Mouse (Mus musculus) adrenal gland, adult 8-10 months (tissue): ENCODE measurements around the gene Ccdc40. TPM values are rescaled to one million over a fixed set of nuclear protein-coding genes. Genes with fewer than 3 reads are reported as not detected.
A peak's percentile ranks its signal among the peaks of the same experiment; 100 is the strongest.
"Not testable (repeated sequence)": the region's sequence is repeated elsewhere in the genome, so short reads cannot be mapped to it uniquely, and the experiment has no call there.

ENCODE experiments used
- DNase-seq: peaks from one replicate; pipeline ENCODE4 v3.0.0; 2022
- total RNA-seq, 4 experiments: library from RNA; stranded (reverse); gene quantifications; 2 replicates each; pipeline ENCODE4 v1.2.4; 2022

Gene Ccdc40
- total RNA-seq, 4 experiments from 2014 or later, result 0.73 to 1.9 (median 1.3) TPM

- no peak for DNase-seq
Measured at GRCm38 (mm10) chr11:119237007-119237406, 8.6 kb downstream of the Ccdc40 start.

GRCm38 (mm10) chr11:119237568-119238304, 9.4 kb downstream of the Ccdc40 start:
- DNase-seq, result no peak

DNA sequence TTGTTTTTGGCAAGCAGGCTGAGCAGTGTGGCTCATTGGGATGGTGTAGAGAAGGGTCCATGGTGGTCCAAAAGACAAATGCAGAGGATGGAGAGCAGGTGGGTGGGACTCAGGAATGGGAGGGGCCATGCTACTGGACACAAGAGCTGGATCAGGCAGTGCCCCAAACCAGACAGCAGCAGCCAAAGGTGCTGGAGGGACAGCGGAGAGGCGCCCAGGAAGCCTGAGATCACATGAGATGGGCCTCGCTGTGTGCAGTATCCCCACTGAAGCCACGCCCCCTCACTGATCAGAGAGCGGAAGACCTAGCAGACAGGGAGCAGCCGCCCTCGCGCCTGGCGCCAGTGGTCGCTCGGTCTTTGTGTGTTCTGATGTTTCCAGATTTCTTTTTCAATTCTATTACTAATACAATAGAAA, 9.9 kb downstream of the Ccdc40 start:
- DNase-seq, result no peak

DNA sequence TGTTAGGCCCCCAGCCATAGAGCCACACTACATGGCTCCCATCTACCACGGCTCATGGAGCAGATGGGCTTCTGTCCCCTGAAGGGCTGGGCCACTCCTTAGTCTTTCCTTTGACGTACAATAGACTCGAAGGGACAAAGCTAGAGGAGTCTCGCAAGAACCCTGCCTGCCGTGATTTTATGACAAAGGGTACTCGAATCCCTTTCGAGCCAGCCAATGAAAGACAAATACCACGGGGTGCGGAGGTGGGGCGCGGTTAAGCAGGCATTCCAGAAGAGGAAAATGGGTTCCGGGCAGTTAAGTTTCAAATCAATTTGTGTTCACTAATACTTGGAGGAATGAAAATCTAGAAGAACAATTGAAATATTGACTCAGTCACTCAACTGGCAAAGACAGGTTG, 11.1 kb downstream of the Ccdc40 start:
- no peak for DNase-seq

GRCm38 (mm10) chr11:119245543-119245942, 17.2 kb downstream of the Ccdc40 start:
- not testable (repeated sequence) for DNase-seq

DNA sequence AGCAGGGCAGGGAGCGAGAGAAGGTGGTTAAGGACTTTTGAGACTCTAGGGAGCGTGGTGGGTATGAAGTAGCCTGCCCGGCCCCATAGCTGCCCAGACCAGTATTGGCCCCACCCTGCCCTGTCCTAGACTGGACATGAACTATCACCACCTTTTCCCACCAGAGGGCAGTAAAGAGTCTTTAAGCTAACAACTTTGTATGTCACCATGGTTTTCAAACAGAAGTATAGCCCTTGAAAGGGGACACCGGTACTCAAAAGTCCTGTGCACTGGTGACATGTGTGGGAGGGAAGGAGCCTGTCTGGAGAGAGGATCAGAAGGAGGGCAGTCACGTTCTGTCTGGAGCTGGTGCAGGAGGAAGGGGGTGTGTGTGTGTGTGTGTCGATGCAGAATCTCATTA, 20.6 kb downstream of the Ccdc40 start:
- DNase-seq, result no peak

GRCm38 (mm10) chr11:119250998-119251397, 22.6 kb downstream of the Ccdc40 start:
- no peak for DNase-seq

DNA sequence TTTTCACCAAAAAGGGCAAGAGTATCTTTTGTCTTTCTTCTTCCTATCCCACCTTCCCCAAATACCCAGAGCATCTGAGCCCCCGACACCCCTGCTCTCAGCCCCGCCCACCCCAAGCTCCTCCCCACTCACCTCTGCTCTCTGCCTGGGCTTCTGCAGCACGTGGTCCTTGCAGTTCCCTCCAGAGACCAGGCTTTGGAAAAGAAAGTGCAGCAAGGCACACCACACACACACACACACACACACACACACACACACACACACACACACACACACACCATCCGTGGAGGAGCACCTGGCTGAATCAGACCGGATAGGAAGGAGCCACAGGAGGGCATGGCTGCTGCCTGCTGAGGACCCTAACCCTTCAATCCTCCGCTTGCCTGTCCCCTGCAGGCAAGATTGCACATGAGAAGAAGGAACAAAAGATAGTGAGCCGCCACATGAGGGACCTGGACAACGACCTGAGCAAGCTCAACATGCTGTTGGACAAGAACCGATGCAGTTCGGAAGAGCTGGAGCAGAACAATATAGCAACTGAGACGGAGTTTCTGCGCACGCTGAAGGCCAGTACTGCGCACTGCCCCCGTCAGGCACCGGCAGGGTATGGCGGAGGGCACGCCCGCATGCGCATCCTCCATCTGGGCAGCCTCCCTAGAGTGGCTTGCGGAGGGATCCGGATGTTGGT, 24.6 kb downstream of the Ccdc40 start:
- DNase-seq, result no peak

GRCm38 (mm10) chr11:119256557-119256956, 28.2 kb downstream of the Ccdc40 start:
- not testable (repeated sequence) for DNase-seq

DNA sequence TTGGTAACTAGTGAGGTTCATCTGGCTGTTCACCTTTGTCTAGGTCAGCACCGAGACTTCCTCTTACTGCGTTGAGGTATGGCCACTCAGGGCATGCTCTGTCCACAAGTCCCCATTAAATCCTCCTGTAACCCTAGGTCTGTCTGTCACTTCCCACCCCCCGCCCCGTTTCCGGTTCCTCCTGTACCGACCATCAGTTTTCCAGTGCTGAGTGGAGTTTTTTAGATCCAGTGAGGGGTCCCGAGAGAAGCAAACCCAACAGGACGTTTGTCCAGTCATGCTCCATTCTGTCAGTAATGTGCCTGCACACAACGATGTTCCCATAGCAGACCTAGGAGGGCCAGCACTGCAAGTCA, 29.8 kb downstream of the Ccdc40 start:
- no peak for DNase-seq

GRCm38 (mm10) chr11:119258572-119259322, 30.4 kb downstream of the Ccdc40 start:
- DNase-seq, result peak; percentile 58

GRCm38 (mm10) chr11:119259977-119260376, 31.6 kb downstream of the Ccdc40 start:
- DNase-seq, result no peak

GRCm38 (mm10) chr11:119264413-119264812, 36.0 kb downstream of the Ccdc40 start:
- DNase-seq, result no peak

DNA sequence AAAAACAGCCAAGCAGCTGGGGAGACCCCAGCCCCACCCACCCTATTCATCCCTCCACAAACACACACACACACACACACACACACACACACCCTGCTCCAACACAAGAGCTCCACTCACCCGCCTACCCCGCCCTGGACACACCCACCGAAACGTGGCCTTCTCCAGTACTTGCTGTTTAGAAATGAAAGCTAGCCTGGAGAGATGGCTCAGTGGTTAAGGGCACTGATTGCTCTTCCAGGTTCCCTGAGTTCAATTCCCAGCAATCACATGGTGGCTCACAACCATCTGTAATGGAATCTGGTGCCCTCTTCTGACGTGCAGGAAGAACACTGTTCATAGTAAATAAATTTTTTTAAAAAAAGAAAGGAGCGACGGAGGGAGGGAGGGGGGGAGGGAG, 37.4 kb downstream of the Ccdc40 start:
- no peak for DNase-seq

DNA sequence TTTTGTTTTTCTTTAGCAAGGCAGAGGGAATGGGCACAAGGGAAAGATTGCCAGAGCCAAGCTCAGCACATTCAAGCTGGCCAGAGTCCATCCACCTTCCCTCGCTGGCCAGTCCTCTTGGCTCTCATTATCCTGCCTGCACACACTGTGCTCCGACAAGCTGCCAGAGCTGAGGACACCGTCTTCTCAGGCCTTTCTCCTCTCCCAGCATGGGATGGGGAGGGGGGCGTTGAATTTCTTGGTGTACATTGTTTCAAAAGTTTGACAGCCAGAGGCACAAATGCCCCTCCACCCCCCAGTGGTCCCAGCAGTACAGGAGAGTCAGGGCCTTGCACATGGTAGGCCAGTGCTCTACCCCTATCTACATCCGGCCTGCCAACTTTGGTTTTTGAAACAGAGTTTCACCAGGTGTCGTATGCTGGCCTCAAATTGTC, 38.9 kb downstream of the Ccdc40 start:
- DNase-seq, result no peak

DNA sequence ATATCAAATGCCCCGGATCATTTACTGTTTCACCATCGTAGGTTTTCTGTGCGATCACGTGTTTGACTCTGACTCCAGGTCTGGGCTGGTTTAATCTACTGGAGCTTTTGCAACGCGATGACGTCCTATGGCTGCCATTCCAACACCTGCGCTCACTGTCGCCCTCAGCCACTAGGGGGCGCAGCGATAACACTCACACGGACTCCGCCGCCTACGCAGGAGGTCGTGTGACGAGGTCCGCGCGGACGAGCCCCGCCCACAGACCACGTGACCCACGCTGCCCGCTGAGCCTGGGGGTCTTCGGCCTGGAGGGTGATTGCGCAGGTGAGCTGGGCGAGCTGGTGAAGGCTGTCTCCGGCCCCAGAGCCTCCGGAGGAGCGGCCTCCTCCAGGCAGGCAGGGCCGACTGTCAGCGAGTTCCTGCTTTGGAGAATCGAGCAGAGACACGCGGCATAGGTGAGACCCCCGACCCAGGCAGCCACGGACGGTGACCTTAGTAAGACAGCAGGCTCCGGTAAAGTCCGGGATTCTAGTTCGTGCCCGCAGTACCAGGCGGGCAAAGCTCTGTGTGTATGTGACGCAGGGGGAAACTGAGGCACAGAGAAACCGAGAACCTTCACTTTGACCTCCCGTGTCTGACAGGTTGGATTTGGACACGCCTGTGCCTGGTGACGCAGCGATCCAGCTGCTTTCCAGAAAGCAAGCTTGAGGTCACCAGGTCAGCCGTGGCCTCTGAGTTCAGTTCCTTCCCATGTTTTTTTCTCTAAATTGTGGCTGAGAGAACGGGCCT, 39.6 kb downstream of the Ccdc40 start, which contains the start of gene Gaa:
Gaa (plus strand) TSS at position 120 of the 789 bp plus-strand sequence.
- DNase-seq, result peak; percentile 92

DNA sequence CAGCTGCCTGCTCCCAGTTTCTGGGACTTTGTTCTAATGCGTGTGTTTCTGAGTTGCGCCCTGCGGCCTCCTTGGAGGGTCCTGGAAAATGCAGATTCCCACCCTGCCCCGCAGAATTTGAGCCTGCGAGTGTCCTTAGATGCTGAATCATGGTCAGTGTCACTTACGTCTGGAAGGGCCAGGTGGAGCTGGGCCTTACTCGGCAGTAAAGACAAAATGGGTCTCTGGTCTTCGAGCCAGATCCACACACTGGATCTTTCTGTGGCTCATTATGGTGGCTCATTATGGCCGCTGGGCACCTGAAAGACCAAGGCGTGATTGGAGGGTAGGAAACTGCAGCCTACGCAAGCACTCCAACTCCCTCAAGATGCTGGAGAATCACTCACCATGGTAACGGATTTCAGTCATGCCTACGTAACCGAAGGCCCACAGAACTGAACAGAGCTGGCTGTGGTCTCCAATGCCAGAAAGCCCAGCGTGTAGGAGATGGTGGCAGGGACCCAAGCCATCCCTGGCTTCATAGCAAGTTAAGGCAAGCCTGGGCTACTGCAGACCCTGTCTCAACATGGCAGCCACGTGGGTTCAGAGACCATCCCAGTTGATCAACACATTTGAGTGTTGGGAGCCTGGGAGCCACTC, 40.3 kb downstream of the Ccdc40 start:
- no peak for DNase-seq

GRCm38 (mm10) chr11:119272492-119272891, 44.1 kb downstream of the Ccdc40 start:
- not testable (repeated sequence) for DNase-seq

DNA sequence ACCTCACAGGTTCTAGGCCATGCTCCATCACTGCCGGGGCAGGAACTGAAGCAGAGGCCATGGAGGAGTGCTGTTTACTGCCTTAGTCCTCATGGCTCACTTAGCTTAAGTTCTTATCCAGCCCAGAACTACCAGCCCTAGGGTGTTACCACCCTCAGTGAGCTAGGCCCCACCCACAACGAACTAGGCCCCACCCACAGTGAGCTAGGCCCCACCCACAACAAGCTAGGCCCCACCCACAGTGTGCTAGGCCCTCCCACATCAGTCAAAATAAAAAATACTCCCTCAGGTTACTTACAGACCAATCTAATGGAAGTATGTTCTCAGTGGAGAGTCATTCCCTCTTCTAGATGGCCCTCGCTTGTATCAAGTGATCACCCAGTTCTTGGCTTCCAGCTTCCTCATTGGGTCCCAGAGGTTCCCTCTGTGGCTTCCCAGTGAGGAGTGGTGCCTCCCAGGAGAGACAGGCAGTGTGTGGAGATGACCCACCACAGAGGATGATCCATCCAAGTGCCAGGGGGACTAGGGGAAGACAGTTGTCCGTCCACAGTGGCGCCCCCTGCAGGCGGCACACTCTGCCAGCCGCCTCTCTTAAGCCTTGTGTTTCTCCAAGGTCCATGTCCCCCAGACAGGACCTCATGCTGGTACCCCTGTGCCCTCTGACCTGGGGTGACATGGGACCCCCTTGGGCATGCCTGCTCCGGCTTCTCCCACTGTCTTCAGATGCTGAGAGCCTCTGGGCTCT, 45.0 kb downstream of the Ccdc40 start:
- no peak for DNase-seq

GRCm38 (mm10) chr11:119281030-119281429, 52.7 kb downstream of the Ccdc40 start:
- no peak for DNase-seq
